Mouse (Mus musculus): Measurements from ENCODE around the gene Tob1.

- TF ChIP-seq CTCF (IDR thresholded peaks at IDR 0.05; ENCODE audit: borderline replicate concordance, control insufficient read depth, extremely low read depth, insufficient read depth, low read length, poor library complexity) = no peak
- TF ChIP-seq POLR2A (IDR thresholded peaks at IDR 0.05; ENCODE audit: control insufficient read depth, extremely low read depth, insufficient read depth, low read length, poor library complexity) = no peak
Observed at GRCm38 (mm10) chr11:94244385-94244784, 33.1 kb downstream of the Tob1 start.
